13 mouse cellular contexts compared by ENCODE assay signal in the genomic region with DNA sequence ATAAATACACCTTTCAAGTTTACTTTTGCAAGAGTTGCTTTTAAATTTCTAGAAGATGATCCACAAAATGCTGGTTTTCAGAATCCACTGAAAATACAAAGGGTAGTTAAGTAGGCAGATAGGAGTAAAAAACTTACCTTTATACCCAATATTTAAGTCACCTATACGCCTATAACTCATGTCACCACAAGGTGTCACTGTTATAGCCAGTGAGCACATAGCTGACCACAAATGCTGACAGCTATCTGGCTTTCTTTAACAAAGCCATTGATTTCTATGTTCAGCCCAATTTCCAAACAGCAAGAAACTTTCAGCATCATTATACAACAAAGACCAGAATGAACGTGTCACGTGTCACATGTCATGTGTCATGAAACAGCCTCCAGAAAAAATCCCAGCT. TPM values are rescaled to one million over a fixed set of nuclear protein-coding genes. Genes with fewer than 3 reads are reported as not detected.
DNase-seq lines count a peak whose midpoint lies in the region; ATAC-seq and TF ChIP-seq lines count a peak whose summit lies in the region.
"Had no signal": no experiment of that assay in that cellular context is flagged by ENCODE, and none has a peak within 500 bp of the region (broad histone marks: within the 10 kb centered on the region; RNA-seq: fewer than 3 reads in every experiment).

No protein-coding gene starts in this region.

- DNase-seq in hindbrain, embryonic 11.5 days (ENCODE audit: low spot score): peak; percentile 6
- DNase-seq in hindbrain, embryonic 14.5 days (ENCODE audit: low spot score): no peak
- no peak for DNase-seq in midbrain, embryonic 11.5 days (ENCODE audit: low spot score, missing footprints)
- peak; percentile 41 for DNase-seq in brain, embryonic 14.5 days (ENCODE audit: low read depth)
- DNase-seq in stomach, postnatal 0 days (ENCODE audit: low spot score): no peak
- no peak for DNase-seq in lung, postnatal 10 days
- no peak for DNase-seq in adrenal gland, postnatal 25 days
- DNase-seq: thymus, adult 18-20 months had no signal

- 17% methylated on average over 3 of the region's 3 CpGs for WGBS in hindbrain, embryonic 11.5 days
- 27% methylated on average over 3 of the region's 3 CpGs for WGBS in hindbrain, embryonic 14.5 days
- WGBS in midbrain, embryonic 16.5 days: 22% methylated on average over 3 of the region's 3 CpGs
- 27% methylated on average over 3 of the region's 3 CpGs for WGBS in midbrain, embryonic 11.5 days
- WGBS in stomach, postnatal 0 days: 17% methylated on average over 3 of the region's 3 CpGs

- no peak overlapping the region for H3K27ac ChIP-seq in hindbrain, embryonic 11.5 days (ENCODE audit: low read depth, low read length)
- no peak overlapping the region for H3K27ac ChIP-seq in hindbrain, embryonic 14.5 days
- H3K27ac ChIP-seq in midbrain, embryonic 16.5 days (ENCODE audit: low read length): no peak overlapping the region
- H3K27ac ChIP-seq in midbrain, embryonic 11.5 days (ENCODE audit: low read depth, low read length): no peak overlapping the region
- no peak overlapping the region for H3K27ac ChIP-seq in stomach, postnatal 0 days (replicated peaks)
- H3K27ac ChIP-seq: intestine, embryonic 15.5 days; midbrain, embryonic 12.5 days had no signal

- no peak overlapping the region for H3K9ac ChIP-seq in hindbrain, embryonic 11.5 days (ENCODE audit: low read depth, low read length)
- no peak overlapping the region for H3K9ac ChIP-seq in hindbrain, embryonic 14.5 days
- H3K9ac ChIP-seq in midbrain, embryonic 16.5 days (ENCODE audit: low read depth, low read length): no peak overlapping the region
- no peak overlapping the region for H3K9ac ChIP-seq in midbrain, embryonic 11.5 days (ENCODE audit: low read length)
- no peak overlapping the region for H3K9ac ChIP-seq in stomach, postnatal 0 days (ENCODE audit: low read length)
- H3K9ac ChIP-seq: intestine, embryonic 15.5 days; midbrain, embryonic 12.5 days had no signal

- no peaks in the 10 kb centered on the region for H3K4me1 ChIP-seq in hindbrain, embryonic 11.5 days (replicated peaks; ENCODE audit: control insufficient read depth, insufficient read depth, low read length)
- H3K4me1 ChIP-seq in hindbrain, embryonic 14.5 days (replicated peaks; ENCODE audit: control insufficient read depth, insufficient read depth, low read length): no peaks in the 10 kb centered on the region
- H3K4me1 ChIP-seq in midbrain, embryonic 16.5 days (ENCODE audit: control insufficient read depth, insufficient read depth, low read length): no peaks in the 10 kb centered on the region
- no peaks in the 10 kb centered on the region for H3K4me1 ChIP-seq in midbrain, embryonic 11.5 days (ENCODE audit: control insufficient read depth, insufficient read depth, low read length)
- H3K4me1 ChIP-seq in stomach, postnatal 0 days (replicated peaks; ENCODE audit: control insufficient read depth, insufficient read depth): no peaks in the 10 kb centered on the region
- H3K4me1 ChIP-seq: intestine, embryonic 15.5 days; midbrain, embryonic 12.5 days had no signal

- no peaks in the 10 kb centered on the region for H3K9me3 ChIP-seq in hindbrain, embryonic 11.5 days (ENCODE audit: control insufficient read depth, low read length)
- no peaks in the 10 kb centered on the region for H3K9me3 ChIP-seq in hindbrain, embryonic 14.5 days (ENCODE audit: control insufficient read depth, low read length)
- no peaks in the 10 kb centered on the region for H3K9me3 ChIP-seq in midbrain, embryonic 16.5 days (replicated peaks; ENCODE audit: control insufficient read depth, low read length, poor library complexity, severe bottlenecking)
- no peaks in the 10 kb centered on the region for H3K9me3 ChIP-seq in midbrain, embryonic 11.5 days (ENCODE audit: control insufficient read depth, low read length)
- no peaks in the 10 kb centered on the region for H3K9me3 ChIP-seq in stomach, postnatal 0 days (ENCODE audit: control insufficient read depth, low read length)
- H3K9me3 ChIP-seq: intestine, embryonic 15.5 days; midbrain, embryonic 12.5 days had no signal

- no peaks in the 10 kb centered on the region for H3K27me3 ChIP-seq in hindbrain, embryonic 11.5 days (ENCODE audit: control insufficient read depth, insufficient read depth, low read length)
- no peaks in the 10 kb centered on the region for H3K27me3 ChIP-seq in hindbrain, embryonic 14.5 days (ENCODE audit: control insufficient read depth, insufficient read depth, low read length)
- H3K27me3 ChIP-seq in midbrain, embryonic 16.5 days (ENCODE audit: control insufficient read depth, insufficient read depth, low read depth, low read length): no peaks in the 10 kb centered on the region
- no peaks in the 10 kb centered on the region for H3K27me3 ChIP-seq in midbrain, embryonic 11.5 days (ENCODE audit: control insufficient read depth, insufficient read depth, low read length)
- no peaks in the 10 kb centered on the region for H3K27me3 ChIP-seq in stomach, postnatal 0 days (ENCODE audit: control insufficient read depth, insufficient read depth, low read length)
- H3K27me3 ChIP-seq: intestine, embryonic 15.5 days; midbrain, embryonic 12.5 days had no signal

- no peak overlapping the region for H3K4me3 ChIP-seq in hindbrain, embryonic 11.5 days (ENCODE audit: low read depth, low read length)
- H3K4me3 ChIP-seq in hindbrain, embryonic 14.5 days (replicated peaks; ENCODE audit: low read length): no peak overlapping the region
- no peak overlapping the region for H3K4me3 ChIP-seq in midbrain, embryonic 16.5 days (ENCODE audit: low read depth, low read length)
- H3K4me3 ChIP-seq in midbrain, embryonic 11.5 days (ENCODE audit: low read depth, low read length): no peak overlapping the region
- H3K4me3 ChIP-seq in stomach, postnatal 0 days (ENCODE audit: low read depth, low read length): no peak overlapping the region
- H3K4me3 ChIP-seq: erythroblast, embryonic 14.5 days; intestine, embryonic 15.5 days; midbrain, embryonic 12.5 days had no signal

- no peak overlapping the region for H3K4me2 ChIP-seq in hindbrain, embryonic 11.5 days (replicated peaks; ENCODE audit: low read depth, low read length)
- no peak overlapping the region for H3K4me2 ChIP-seq in hindbrain, embryonic 14.5 days (replicated peaks)
- H3K4me2 ChIP-seq in midbrain, embryonic 16.5 days (ENCODE audit: low read length): no peak overlapping the region
- no peak overlapping the region for H3K4me2 ChIP-seq in midbrain, embryonic 11.5 days
- no peak overlapping the region for H3K4me2 ChIP-seq in stomach, postnatal 0 days (replicated peaks; ENCODE audit: low read depth)
- H3K4me2 ChIP-seq: intestine, embryonic 15.5 days; midbrain, embryonic 12.5 days had no signal

- no peak for TF ChIP-seq POLR2A in brain, embryonic 14.5 days (IDR thresholded peaks at IDR 0.05; ENCODE audit: borderline replicate concordance, extremely low read depth, insufficient read depth, insufficient read length, poor library complexity, severe bottlenecking)

- ATAC-seq in hindbrain, embryonic 11.5 days (ENCODE audit: low FRiP score): no peak
- no peak for ATAC-seq in hindbrain, embryonic 14.5 days (ENCODE audit: low FRiP score)
- 0 out of 2 replicates have a peak, but pooled peaks have one; percentile 42 for ATAC-seq in midbrain, embryonic 16.5 days
- no peak for ATAC-seq in midbrain, embryonic 11.5 days (ENCODE audit: low FRiP score)
- ATAC-seq in stomach, postnatal 0 days (ENCODE audit: low FRiP score, low TSS enrichment): no peak
- ATAC-seq: intestine, embryonic 15.5 days had no signal

- peak; percentile 43; the same call in 1 of the 2 replicates for TF ChIP-seq CTCF in brain, embryonic 14.5 days (IDR thresholded peaks at IDR 0.05; ENCODE audit: borderline replicate concordance, extremely low read depth, insufficient read depth, insufficient read length)
- TF ChIP-seq CTCF in stomach, postnatal 0 days (IDR thresholded peaks at IDR 0.05; ENCODE audit: low read depth): peak; percentile 67

- H3K36me3 ChIP-seq in hindbrain, embryonic 11.5 days (ENCODE audit: control insufficient read depth, insufficient read depth, low read length): no peaks in the 10 kb centered on the region
- no peaks in the 10 kb centered on the region for H3K36me3 ChIP-seq in hindbrain, embryonic 14.5 days (replicated peaks; ENCODE audit: control insufficient read depth, insufficient read depth)
- no peaks in the 10 kb centered on the region for H3K36me3 ChIP-seq in midbrain, embryonic 16.5 days (ENCODE audit: control insufficient read depth, insufficient read depth, low read length)
- H3K36me3 ChIP-seq in midbrain, embryonic 11.5 days (ENCODE audit: control insufficient read depth, insufficient read depth, low read length): no peaks in the 10 kb centered on the region
- no peaks in the 10 kb centered on the region for H3K36me3 ChIP-seq in stomach, postnatal 0 days (ENCODE audit: control insufficient read depth, insufficient read depth, low read length)
- H3K36me3 ChIP-seq: intestine, embryonic 15.5 days; midbrain, embryonic 12.5 days had no signal

- no peak for TF ChIP-seq EP300 in stomach, postnatal 0 days (optimal IDR thresholded peaks at IDR 0.05)

RNA-seq across cellular contexts. Expression of a gene that starts 2.1 kb away (rescaled TPM):
- polyA plus RNA-seq in hindbrain, embryonic 11.5 days (2014; fragmentation: Nextera tagmentation; extraction: Ambion mirVana): not detected in 2 replicates
- 0.12 TPM in 1 of 2 replicates, not detected in the other for polyA plus RNA-seq in hindbrain, embryonic 14.5 days (2014; fragmentation: Nextera tagmentation; extraction: Ambion mirVana)
- polyA plus RNA-seq in midbrain, embryonic 16.5 days (2015; fragmentation: Nextera tagmentation; extraction: Ambion mirVana): not detected in 2 replicates
- not detected in 2 replicates for polyA plus RNA-seq in midbrain, embryonic 11.5 days (2014; fragmentation: Nextera tagmentation; extraction: Ambion mirVana)
- 0.11 TPM in 1 of 2 replicates, not detected in the other for polyA plus RNA-seq in brain, embryonic 14.5 days (2012; rRNA removed)
- polyA plus RNA-seq in stomach, postnatal 0 days (2015; fragmentation: Nextera tagmentation; extraction: Ambion mirVana): not detected in 2 replicates
- 0.09 TPM in 1 of 2 replicates, not detected in the other for total RNA-seq in adrenal gland, postnatal 25 days (2021)
- total RNA-seq: left cerebral cortex, postnatal 36 days had no signal
- polyA plus RNA-seq: erythroblast, embryonic 14.5 days; intestine, embryonic 15.5 days; midbrain, embryonic 12.5 days had no signal

Comparison
In these comparisons a context has a peak if more than half of its experiments do, and no peak if none do; other contexts are left out.
1. DNase-seq: peak in hindbrain, embryonic 11.5 days (single experiment) and brain, embryonic 14.5 days (single experiment); none in hindbrain, embryonic 14.5 days (single experiment), midbrain, embryonic 11.5 days (single experiment), stomach, postnatal 0 days (single experiment), lung, postnatal 10 days (single experiment) and adrenal gland, postnatal 25 days (single experiment).